8 mouse cellular contexts compared by ENCODE assay signal in genomic region chr11:60508950-60509349, GRCm38 (mm10). TPM values are rescaled to one million over a fixed set of nuclear protein-coding genes. Genes with fewer than 3 reads are reported as not detected.
DNase-seq lines count a peak whose midpoint lies in the region; ATAC-seq and TF ChIP-seq lines count a peak whose summit lies in the region.

No protein-coding gene starts in this region.

- H3K4me3 ChIP-seq in heart, embryonic 11.5 days (ENCODE audit: low read depth, low read length), result peak overlapping the region; percentile 39
- H3K4me3 ChIP-seq in hindbrain, postnatal 0 days (ENCODE audit: low read length), result peak overlapping the region; percentile 31

- intact Hi-C loops in heart, postnatal 25 days (cut with DNase I), result no loop called here

- DNase-seq in heart, postnatal 25 days (ENCODE audit: low spot score), result no peak
- DNase-seq in embryo, embryonic 10.5 days (ENCODE audit: low spot score), result peak; percentile 17
- DNase-seq in hindbrain, postnatal 0 days (ENCODE audit: low spot score), result no peak
- no peak for DNase-seq in urinary bladder, adult 2 months (ENCODE audit: low spot score)
- no peak for DNase-seq in ovary, postnatal 14 days (ENCODE audit: low spot score)
- no peak for DNase-seq in MN1 (ENCODE audit: low spot score)

- H3K4me1 ChIP-seq in heart, embryonic 11.5 days (ENCODE audit: control insufficient read depth, insufficient read depth, low read length), result 0 out of 2 replicates have a peak, but pooled peaks cover 6% of the 10 kb centered on the region
- 0 out of 2 replicates have a peak, but pooled peaks cover 5% of the 10 kb centered on the region for H3K4me1 ChIP-seq in hindbrain, postnatal 0 days (ENCODE audit: insufficient read depth, low read length)

- no peaks in the 10 kb centered on the region for H3K9me3 ChIP-seq in heart, embryonic 11.5 days (replicated peaks; ENCODE audit: control insufficient read depth, low read length)
- no peaks in the 10 kb centered on the region for H3K9me3 ChIP-seq in hindbrain, postnatal 0 days (ENCODE audit: low read length)

- H3K36me3 ChIP-seq in heart, embryonic 11.5 days (ENCODE audit: control insufficient read depth, insufficient read depth, low read length), result no peaks in the 10 kb centered on the region
- H3K36me3 ChIP-seq in hindbrain, postnatal 0 days (ENCODE audit: insufficient read depth, low read length), result no peaks in the 10 kb centered on the region

- no peak for TF ChIP-seq CTCF in hindbrain, postnatal 0 days (IDR thresholded peaks at IDR 0.05; ENCODE audit: low read depth)

- no peak for ATAC-seq in heart, embryonic 11.5 days (replicated peaks; ENCODE audit: insufficient number of reproducible peaks, low FRiP score, low TSS enrichment)
- ATAC-seq in hindbrain, postnatal 0 days, result no peak
- peak; percentile 82 for ATAC-seq in megakaryocyte-erythroid progenitor cell, adult 5-6 weeks (replicated peaks; ENCODE audit: low FRiP score, low TSS enrichment, poor library complexity, severe bottlenecking)

- peaks cover 31% of the 10 kb centered on the region for H3K27me3 ChIP-seq in heart, embryonic 11.5 days (ENCODE audit: control insufficient read depth, insufficient read depth, low read length)
- H3K27me3 ChIP-seq in hindbrain, postnatal 0 days (ENCODE audit: insufficient read depth, low read length), result no peaks in the 10 kb centered on the region

- no peak overlapping the region for H3K27ac ChIP-seq in heart, embryonic 11.5 days (ENCODE audit: low read depth, low read length)
- no peak overlapping the region for H3K27ac ChIP-seq in hindbrain, postnatal 0 days

- H3K4me2 ChIP-seq in heart, embryonic 11.5 days, result peak overlapping the region; percentile 71
- peak overlapping the region; percentile 65 for H3K4me2 ChIP-seq in hindbrain, postnatal 0 days (ENCODE audit: low read depth, low read length)

- 2% methylated on average over 11 of the region's 11 CpGs for WGBS in heart, embryonic 11.5 days (ENCODE audit: insufficient replicate concordance)
- 8% methylated on average over 8 of the region's 11 CpGs for WGBS in hindbrain, postnatal 0 days

- peak overlapping the region; percentile 56 for H3K9ac ChIP-seq in heart, embryonic 11.5 days (ENCODE audit: low read depth, low read length)
- H3K9ac ChIP-seq in hindbrain, postnatal 0 days (replicated peaks; ENCODE audit: low read length), result no peak overlapping the region

RNA-seq across cellular contexts. Expression of gene Alkbh5, which starts 27.2 kb away (rescaled TPM):
- 31.6 and 35.0 TPM in 2 replicates for polyA plus RNA-seq in heart, embryonic 11.5 days (2014; fragmentation: Nextera tagmentation; extraction: Ambion mirVana)
- 10 to 100 TPM; 72.8 to 82.5 TPM for total RNA-seq in heart, postnatal 25 days (2021)
- total RNA-seq in hindbrain, postnatal 0 days (2014; rRNA removed), result 34.1 and 42.4 TPM in 2 replicates
- 23.1 and 23.6 TPM in 2 replicates for polyA plus RNA-seq in hindbrain, postnatal 0 days (2015; fragmentation: Nextera tagmentation; extraction: Ambion mirVana)
- 33.5 and 37.7 TPM in 2 replicates for total RNA-seq in megakaryocyte-erythroid progenitor cell, adult 5-6 weeks (2014; fragmentation: Nextera tagmentation)
- 25.4 and 28.1 TPM in 2 replicates for total RNA-seq in megakaryocyte-erythroid progenitor cell, adult 5-6 weeks (2017)
- polyA plus RNA-seq in urinary bladder, adult 2 months (2012; rRNA removed), result 17.0 and 25.0 TPM in 2 replicates

RNA-seq across cellular contexts. Expression of gene Myo15, which starts 39.8 kb away (rescaled TPM):
- polyA plus RNA-seq in heart, embryonic 11.5 days (2014; fragmentation: Nextera tagmentation; extraction: Ambion mirVana), result 0.11 and 0.23 TPM in 2 replicates
- total RNA-seq in heart, postnatal 25 days (2021), result under 1 TPM in 1 of 2 experiments, not detected in 1; 0.06 TPM
- total RNA-seq in hindbrain, postnatal 0 days (2014; rRNA removed), result 0.25 and 0.31 TPM in 2 replicates
- 0.30 and 0.35 TPM in 2 replicates for polyA plus RNA-seq in hindbrain, postnatal 0 days (2015; fragmentation: Nextera tagmentation; extraction: Ambion mirVana)
- total RNA-seq in megakaryocyte-erythroid progenitor cell, adult 5-6 weeks (2014; fragmentation: Nextera tagmentation), result 0.17 TPM in 1 of 2 replicates, not detected in the other
- total RNA-seq in megakaryocyte-erythroid progenitor cell, adult 5-6 weeks (2017), result 0.19 TPM in 1 of 2 replicates, not detected in the other
- polyA plus RNA-seq in urinary bladder, adult 2 months (2012; rRNA removed), result 0.03 and 0.06 TPM in 2 replicates

RNA-seq across cellular contexts. Expression of gene Drg2, which starts 54.6 kb away (rescaled TPM):
- 78.5 and 85.9 TPM in 2 replicates for polyA plus RNA-seq in heart, embryonic 11.5 days (2014; fragmentation: Nextera tagmentation; extraction: Ambion mirVana)
- total RNA-seq in heart, postnatal 25 days (2021), result 10 to 100 TPM; 29.3 to 30.9 TPM
- 93.9 and 103 TPM in 2 replicates for total RNA-seq in hindbrain, postnatal 0 days (2014; rRNA removed)
- polyA plus RNA-seq in hindbrain, postnatal 0 days (2015; fragmentation: Nextera tagmentation; extraction: Ambion mirVana), result 82.2 and 85.1 TPM in 2 replicates
- total RNA-seq in megakaryocyte-erythroid progenitor cell, adult 5-6 weeks (2014; fragmentation: Nextera tagmentation), result 50.2 and 65.2 TPM in 2 replicates
- total RNA-seq in megakaryocyte-erythroid progenitor cell, adult 5-6 weeks (2017), result 91.0 and 109 TPM in 2 replicates
- polyA plus RNA-seq in urinary bladder, adult 2 months (2012; rRNA removed), result 46.2 and 49.0 TPM in 2 replicates
